Comparison of ENCODE assay signal across 13 mouse cellular contexts in genomic region chr3:53142528-53142927, GRCm38 (mm10).
DNase-seq lines count a peak whose midpoint lies in the region; ATAC-seq and TF ChIP-seq lines count a peak whose summit lies in the region.
"Had no signal": no experiment of that assay in that cellular context is flagged by ENCODE, and none has a peak within 500 bp of the region (broad histone marks: within the 10 kb centered on the region; RNA-seq: fewer than 3 reads in every experiment).

No protein-coding gene starts in this region.

- TF ChIP-seq CTCF in heart, adult 2 months (IDR thresholded peaks at IDR 0.05) = no peak

- no peak for ATAC-seq in forebrain, embryonic 14.5 days
- ATAC-seq: midbrain, embryonic 15.5 days had no signal

- TF ChIP-seq POLR2A in heart, adult 2 months (IDR thresholded peaks at IDR 0.05; ENCODE audit: insufficient read depth, low read depth, low read length) = no peak

- 0 out of 2 replicates have a peak, but pooled peaks cover 2% of the 10 kb centered on the region for H3K79me2 ChIP-seq in heart, adult 2 months (replicated peaks; ENCODE audit: control insufficient read depth, insufficient read depth, low read length)

- DNase-seq in adrenal gland, postnatal 10 days = peak; percentile 42
- no peak for DNase-seq in adrenal gland, adult (ENCODE audit: inconsistent age in 2 of 2, low spot score in 1 of 2)
- peak; percentile 34 to 52 for DNase-seq in heart, adult 2 months
- DNase-seq in heart, postnatal 4 days = no peak
- peak; percentile 22 for DNase-seq in retina, embryonic 14.5 days (ENCODE audit: low spot score)
- DNase-seq in retina, postnatal 1 day = no peak
- DNase-seq in forebrain, embryonic 14.5 days (ENCODE audit: low spot score) = no peak
- DNase-seq in layer of hippocampus, postnatal 36 days = no peak

- no peaks in the 10 kb centered on the region for H3K36me3 ChIP-seq in heart, adult 2 months (ENCODE audit: control insufficient read depth, insufficient read depth, low read length)
- no peaks in the 10 kb centered on the region for H3K36me3 ChIP-seq in forebrain, embryonic 14.5 days (ENCODE audit: control insufficient read depth, insufficient read depth, low read length)
- H3K36me3 ChIP-seq: embryonic facial prominence, embryonic 10.5 days; limb, embryonic 13.5 days; midbrain, embryonic 15.5 days; neural tube, embryonic 12.5 days had no signal

- 66% methylated on average over 9 of the region's 9 CpGs for WGBS in heart, adult 2 months
- 52% methylated on average over 9 of the region's 9 CpGs for WGBS in forebrain, embryonic 14.5 days

- no peaks in the 10 kb centered on the region for H3K9me3 ChIP-seq in forebrain, embryonic 14.5 days (replicated peaks; ENCODE audit: control insufficient read depth, low read length)
- H3K9me3 ChIP-seq: embryonic facial prominence, embryonic 10.5 days; midbrain, embryonic 15.5 days; neural tube, embryonic 12.5 days had no signal

- no peak for TF ChIP-seq EP300 in heart, adult 2 months (IDR thresholded peaks at IDR 0.05; ENCODE audit: insufficient read depth, low read depth, low read length)

- H3K4me3 ChIP-seq in heart, adult 2 months = no peak overlapping the region
- no peak overlapping the region for H3K4me3 ChIP-seq in forebrain, embryonic 14.5 days (ENCODE audit: low read depth, low read length)
- H3K4me3 ChIP-seq: embryonic facial prominence, embryonic 10.5 days; left cerebral cortex, adult 2 months; limb, embryonic 13.5 days; midbrain, embryonic 15.5 days; neural tube, embryonic 12.5 days had no signal

- H3K27me3 ChIP-seq in heart, adult 2 months (ENCODE audit: control insufficient read depth, insufficient read depth, low read length) = no peaks in the 10 kb centered on the region
- no peaks in the 10 kb centered on the region for H3K27me3 ChIP-seq in forebrain, embryonic 14.5 days (replicated peaks; ENCODE audit: control insufficient read depth, insufficient read depth, low read length)
- H3K27me3 ChIP-seq: limb, embryonic 13.5 days; midbrain, embryonic 15.5 days; neural tube, embryonic 12.5 days had no signal

- intact Hi-C loops in heart, adult 2 months (cut with DNase I) = no loop called here

- H3K9ac ChIP-seq in heart, adult 2 months (ENCODE audit: low read depth, low read length) = no peak overlapping the region
- H3K9ac ChIP-seq in forebrain, embryonic 14.5 days (ENCODE audit: low read length) = no peak overlapping the region
- H3K9ac ChIP-seq: limb, embryonic 13.5 days; midbrain, embryonic 15.5 days; neural tube, embryonic 12.5 days had no signal

- no peak overlapping the region for H3K4me2 ChIP-seq in forebrain, embryonic 14.5 days (ENCODE audit: low read length)
- H3K4me2 ChIP-seq: limb, embryonic 13.5 days; midbrain, embryonic 15.5 days; neural tube, embryonic 12.5 days had no signal

- H3K4me1 ChIP-seq in heart, adult 2 months (ENCODE audit: control insufficient read depth, insufficient read depth, low read length) = no peaks in the 10 kb centered on the region
- no peaks in the 10 kb centered on the region for H3K4me1 ChIP-seq in forebrain, embryonic 14.5 days (ENCODE audit: control insufficient read depth, insufficient read depth, low read length)
- H3K4me1 ChIP-seq: limb, embryonic 13.5 days; midbrain, embryonic 15.5 days; neural tube, embryonic 12.5 days had no signal

- no peak overlapping the region for H3K27ac ChIP-seq in heart, adult 2 months
- no peak overlapping the region for H3K27ac ChIP-seq in forebrain, embryonic 14.5 days (ENCODE audit: low read depth, low read length)
- H3K27ac ChIP-seq: embryonic facial prominence, embryonic 10.5 days; left cerebral cortex, adult 2 months; limb, embryonic 13.5 days; midbrain, embryonic 15.5 days; neural tube, embryonic 12.5 days had no signal

Comparison
In these comparisons a context has a peak if more than half of its experiments do, and no peak if none do; other contexts are left out.
1. DNase-seq: peak in adrenal gland, postnatal 10 days (single experiment), heart, adult 2 months (2 of 2) and retina, embryonic 14.5 days (single experiment); none in adrenal gland, adult (0 of 2), heart, postnatal 4 days (single experiment), retina, postnatal 1 day (single experiment), forebrain, embryonic 14.5 days (single experiment) and layer of hippocampus, postnatal 36 days (0 of 2).